Mouse (Mus musculus): ENCODE data around the gene Rangrf.
A peak's percentile ranks its signal among the peaks of the same experiment; 100 is the strongest.
"Not testable (repeated sequence)": the region's sequence is repeated elsewhere in the genome, so short reads cannot be mapped to it uniquely, and the experiment has no call there.

Gene Rangrf

DNA sequence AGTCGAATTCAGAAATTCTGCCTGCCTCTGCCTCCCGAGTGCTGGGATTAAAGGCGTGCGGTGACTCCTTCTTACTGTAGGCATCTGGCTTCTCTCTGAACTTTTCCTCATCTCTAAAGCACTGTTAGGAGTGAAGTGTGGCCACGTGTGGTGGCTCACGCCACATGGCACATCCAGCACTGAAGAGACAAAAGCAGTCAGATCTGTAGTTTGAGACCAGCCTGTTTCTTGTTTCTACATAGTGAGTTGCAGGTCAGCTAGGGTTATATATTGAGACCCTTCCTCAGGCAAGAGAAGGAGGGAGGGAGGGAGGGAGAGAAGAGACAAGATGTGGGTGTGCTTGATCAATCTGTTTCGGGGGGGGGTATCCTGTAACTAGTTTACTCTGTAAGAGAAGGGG is at the start of gene Rangrf:
TSS of gene Rangrf (minus strand) at position 101 of the 400 bp plus-strand sequence.
- DNase-seq (ENCODE audit: low read depth, low spot score), result no peak

DNA sequence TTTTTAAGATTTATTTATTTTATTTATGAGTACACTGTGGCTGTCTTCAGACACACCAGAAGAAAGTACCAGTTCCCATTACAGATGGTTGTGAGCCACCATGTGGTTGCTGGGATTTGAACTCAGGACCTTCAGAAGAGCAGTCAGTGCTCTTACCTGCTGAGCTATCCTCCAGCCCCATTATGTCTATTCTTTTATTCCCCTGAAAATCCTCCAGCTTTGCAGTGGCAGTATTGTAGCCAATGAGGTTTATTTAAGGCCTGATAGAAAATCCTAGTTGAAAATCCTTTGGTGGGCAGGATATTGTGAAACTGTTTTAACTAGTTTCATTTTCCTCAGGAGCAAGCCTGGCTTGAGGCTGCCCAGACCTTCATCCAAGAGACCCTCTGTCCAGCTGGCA is 45.7 kb upstream of the Rangrf start:
- DNase-seq (ENCODE audit: low read depth, low spot score), result no peak

DNA sequence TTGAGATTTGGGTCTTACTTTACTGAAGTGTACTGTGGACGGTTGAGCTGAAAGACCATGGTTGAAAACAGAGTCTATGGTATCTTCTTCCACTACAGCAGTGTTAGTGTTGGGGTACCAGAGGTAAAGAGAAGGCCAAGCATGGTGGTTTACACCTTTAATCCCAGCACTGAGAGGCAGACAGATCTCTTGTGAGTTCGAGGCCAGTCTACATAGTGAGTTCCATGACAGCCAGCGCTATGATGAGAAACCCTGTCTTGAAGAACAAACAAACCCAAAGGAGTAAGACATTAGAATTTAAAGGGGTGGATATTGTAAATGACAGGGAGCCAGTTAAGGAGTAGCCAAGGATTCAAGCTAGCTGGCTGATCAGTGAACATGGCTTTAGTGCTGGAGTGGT is 41.8 kb upstream of the Rangrf start:
- DNase-seq (ENCODE audit: low read depth, low spot score), result no peak

DNA sequence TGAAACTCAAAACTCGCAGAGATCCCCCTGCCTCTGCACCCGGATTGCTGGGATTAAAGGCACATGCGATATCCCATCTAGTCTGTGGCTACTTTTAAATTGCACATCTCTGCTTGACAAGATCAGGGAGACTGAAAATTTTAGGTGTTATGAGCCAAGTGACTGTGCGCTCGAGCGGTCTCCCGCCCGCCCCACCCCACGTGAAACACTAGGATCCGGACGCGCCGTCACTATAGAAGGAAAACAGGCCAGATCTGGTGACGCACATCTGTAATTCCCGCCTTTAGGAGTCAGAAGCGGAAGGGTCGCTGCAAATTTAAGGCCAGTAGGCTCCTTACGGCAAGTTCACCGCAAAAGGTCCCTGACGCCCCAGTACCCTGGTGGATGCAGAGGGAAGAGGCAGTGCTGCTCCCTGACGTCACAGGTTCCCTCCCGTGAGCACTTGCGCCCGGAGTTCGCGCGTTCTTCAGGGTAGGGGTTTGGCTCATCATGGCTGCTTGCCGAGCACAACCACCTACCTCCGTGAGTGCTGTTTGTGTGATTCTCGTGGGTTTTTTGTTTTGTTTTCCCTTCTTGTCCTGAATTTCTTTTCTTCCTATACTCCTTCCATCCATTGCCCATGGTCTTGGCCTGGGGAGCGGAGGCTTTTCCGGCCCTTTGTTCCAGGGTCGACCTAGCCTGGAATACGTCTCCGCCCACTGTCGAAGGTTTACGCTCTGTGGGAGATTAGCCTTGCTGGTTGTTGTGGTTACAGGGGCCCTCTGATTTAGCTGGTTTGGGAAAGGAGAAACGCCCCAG is 40.9 kb upstream of the Rangrf start, which contains the start of gene Ctc1:
TSS of gene Ctc1 (plus strand) at position 268 of the 798 bp plus-strand sequence.
- peak; percentile 98 for DNase-seq (ENCODE audit: low read depth, low spot score)

DNA sequence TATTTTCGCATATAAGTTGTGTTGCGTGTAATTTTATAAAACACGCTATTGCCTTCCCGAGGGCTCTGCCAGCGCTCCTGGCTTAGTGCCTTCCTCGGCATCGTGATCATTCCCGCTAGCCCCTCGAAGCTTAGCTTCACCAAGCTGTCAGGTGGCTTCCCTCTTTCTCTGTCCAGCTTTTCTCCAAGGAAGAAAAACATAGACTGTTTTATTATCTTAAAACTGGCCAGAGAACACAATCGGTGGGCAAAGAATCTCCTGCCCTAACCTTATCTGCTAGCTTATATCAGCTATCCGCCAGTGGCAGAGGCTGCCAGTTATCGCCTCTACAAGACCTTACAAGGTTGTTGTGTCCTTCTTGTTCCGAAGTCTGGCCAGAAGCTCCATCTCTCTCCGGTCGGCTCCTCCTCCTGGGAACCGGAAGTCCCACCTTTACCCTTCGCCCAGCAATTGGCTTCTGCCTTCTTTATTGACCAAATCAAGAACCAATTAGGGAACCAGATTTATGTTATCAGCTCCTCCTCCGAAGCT is 37.2 kb upstream of the Rangrf start:
- peak; percentile 83 for DNase-seq (ENCODE audit: low read depth, low spot score)

DNA sequence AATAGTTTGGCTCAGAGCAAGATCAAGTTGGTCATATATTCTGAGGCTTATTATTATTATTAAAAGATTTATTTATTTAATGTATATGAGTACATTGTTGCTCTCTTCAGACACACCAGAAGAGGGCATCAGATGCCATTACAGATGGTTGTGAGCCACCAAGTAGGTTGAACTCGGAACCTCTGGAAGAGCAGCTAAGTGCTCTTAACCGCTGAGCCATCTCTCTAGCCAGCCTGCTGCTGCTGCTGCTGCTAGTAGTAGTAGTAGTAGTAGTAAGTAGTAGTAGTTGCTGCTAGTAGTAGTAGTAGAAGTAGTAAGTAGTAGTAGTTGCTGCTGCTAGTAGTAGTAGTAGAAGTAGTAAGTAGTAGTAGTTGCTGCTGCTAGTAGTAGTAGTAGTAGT is 36.5 kb upstream of the Rangrf start:
- DNase-seq (ENCODE audit: low read depth, low spot score), result not testable (repeated sequence)

DNA sequence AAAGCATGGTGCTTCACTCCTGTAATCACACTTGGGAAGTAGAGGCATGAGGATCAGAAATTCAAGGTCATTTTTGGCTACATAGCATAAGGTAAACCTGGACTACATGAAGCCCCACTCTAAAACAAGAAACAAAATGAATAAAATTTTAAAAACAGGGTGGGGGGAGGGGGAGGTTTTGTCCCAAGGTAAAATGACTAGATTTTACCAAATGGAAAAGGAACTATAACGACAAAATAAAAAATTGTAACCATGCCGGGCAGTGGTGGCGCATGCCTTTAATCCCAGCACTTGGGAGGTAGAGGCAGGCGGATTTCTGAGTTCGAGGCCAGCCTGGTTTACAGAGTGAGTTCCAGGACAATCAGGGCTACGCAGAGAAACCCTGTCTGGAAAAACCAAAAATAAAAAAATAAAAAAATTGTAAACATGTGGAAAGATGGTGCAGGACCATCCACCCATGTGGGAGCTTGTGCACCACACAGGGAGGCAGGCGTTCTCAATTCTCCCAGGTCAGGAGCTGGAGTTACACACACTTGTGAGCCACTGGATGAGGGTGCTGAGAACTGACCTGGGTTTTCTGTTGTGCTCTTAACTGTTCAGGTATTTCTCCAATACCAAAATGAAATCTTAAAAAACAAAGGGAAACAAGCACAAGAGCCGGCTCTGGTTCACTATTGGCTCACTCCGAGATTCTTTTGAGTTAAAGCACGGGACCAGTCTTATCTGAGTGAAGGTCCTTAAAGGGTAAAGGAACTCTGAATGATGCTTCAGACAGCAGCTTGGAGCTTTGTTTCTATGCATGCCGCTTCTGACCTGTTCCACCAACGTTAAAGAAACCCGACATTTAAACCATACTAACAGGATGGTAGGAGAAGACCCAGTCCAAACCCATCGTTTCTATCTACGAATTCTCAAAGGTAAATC is 35.7 kb upstream of the Rangrf start:
- no peak for DNase-seq (ENCODE audit: low read depth, low spot score)

DNA sequence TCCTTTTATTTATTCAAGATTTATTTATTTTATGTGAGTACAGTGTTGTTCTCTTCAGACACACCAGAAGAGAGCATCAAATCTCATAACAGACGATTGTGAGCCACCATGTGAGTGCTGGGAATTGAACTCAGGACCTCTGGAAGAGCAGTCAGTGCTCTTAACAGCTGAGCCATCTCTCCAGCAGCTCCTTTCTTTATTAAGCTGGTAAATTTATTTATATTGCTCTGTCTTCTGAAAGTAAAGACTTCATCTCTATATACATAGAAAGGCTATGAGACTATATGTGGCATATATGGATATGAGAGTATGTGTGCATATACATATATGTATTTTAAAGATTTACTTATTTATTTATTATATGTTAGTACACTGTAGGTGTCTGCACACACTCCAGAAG is 34.5 kb upstream of the Rangrf start:
- DNase-seq (ENCODE audit: low read depth, low spot score), result no peak

DNA sequence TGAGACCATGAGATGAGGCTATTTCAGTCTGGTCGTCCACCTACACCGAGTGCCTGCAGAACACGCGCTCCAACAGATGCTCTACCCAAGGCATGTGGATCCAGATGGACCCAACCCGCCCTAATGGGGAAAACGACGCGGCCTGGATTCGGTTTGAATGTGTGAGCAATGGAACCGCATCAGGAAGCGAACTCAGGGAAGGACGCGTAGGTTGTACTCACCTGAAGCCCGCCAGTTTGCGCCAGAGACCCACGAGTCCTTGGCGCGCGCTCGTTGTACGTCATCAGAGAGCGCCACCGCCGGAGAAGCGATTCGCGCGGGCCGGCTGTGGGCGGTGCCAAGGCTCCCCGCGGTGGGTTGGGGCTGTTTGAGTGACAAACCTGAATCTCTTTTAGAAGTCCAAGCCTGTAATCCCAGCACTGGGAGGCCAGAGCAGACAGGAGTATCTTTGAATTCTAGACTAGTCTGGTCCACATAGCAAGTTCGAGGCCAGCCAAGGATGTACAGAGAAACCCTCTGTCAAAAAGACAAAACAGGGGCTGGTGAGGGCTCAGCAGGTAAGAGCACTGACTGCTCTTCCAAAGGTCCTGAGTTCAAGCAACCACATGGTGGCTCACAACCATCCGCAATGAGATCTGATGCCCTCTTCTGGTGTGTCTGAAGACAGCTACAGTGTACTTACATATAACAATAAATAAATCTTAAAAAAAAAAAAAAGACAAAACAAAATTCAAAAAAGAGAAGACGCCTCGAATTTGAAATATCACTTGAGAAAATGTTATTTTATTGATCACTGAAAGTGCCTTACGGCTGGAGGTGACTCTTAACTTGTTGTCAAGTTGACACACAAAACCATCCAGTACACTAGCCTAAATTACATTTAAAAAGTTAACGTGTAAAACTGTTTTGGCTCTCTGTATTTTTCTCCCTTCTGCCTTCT is 33.5 kb upstream of the Rangrf start, which contains the start of gene Pfas:
TSS of gene Pfas (minus strand) at position 279 of the 940 bp plus-strand sequence.
- peak; percentile 99 for DNase-seq (ENCODE audit: low read depth, low spot score)

DNA sequence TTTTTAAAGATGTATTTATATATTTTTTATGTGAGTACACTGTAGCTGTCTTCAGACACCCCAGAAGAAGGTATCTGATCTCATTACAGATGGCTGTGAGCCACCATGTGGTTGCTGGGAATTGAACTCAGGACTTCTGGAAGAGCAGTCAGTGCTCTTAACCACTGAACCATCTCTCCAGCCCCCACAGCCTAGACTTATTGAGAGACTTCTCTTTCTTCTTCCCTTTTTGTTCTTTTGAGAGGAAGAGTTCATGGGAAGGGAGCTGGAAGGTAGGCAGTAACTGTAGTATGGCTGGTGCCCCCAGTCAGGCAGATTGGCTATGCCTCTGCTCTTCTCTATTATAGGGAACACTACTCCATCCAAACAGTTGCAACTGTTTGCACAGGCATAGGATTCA is 31.6 kb upstream of the Rangrf start:
- DNase-seq (ENCODE audit: low read depth, low spot score), result not testable (repeated sequence)

DNA sequence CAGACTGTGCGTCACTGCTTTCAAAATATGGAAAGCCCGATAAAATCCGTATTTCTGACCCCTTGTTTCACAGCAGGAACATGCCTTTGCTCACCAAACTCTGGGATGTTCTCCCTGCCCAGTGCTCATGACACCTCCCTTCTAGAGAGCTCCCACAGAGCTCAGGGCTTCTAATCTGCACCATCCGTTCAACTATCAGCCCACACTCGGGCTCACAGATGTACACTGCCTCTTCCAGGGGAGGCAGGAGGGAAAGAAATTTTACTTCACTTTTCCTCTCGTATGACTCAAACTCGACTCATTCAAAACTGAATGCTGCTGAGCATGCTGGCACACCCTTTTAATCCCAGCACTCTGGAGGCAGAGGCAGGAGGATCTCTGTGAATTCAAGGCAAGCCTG is 30.2 kb upstream of the Rangrf start:
- DNase-seq (ENCODE audit: low read depth, low spot score), result no peak

DNA sequence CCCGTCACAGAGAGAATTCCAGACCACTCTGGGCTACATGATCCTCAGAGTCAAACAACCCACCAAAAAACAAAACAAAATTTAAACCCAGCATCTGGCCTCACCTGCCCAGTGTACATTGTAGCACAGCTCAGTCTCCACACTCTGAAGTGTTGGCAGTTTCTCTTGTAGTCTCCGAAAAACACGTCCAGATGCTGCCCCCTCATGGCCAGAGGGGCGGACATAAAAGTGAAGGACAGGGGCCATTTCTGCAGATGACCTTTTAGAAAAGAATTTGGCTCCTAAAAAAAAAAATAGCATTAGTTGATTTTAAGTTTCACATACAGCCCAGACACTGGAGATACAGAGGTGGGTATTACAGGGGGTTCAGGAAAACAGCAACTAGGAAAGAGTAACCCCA is 28.6 kb upstream of the Rangrf start:
- no peak for DNase-seq (ENCODE audit: low read depth, low spot score)

DNA sequence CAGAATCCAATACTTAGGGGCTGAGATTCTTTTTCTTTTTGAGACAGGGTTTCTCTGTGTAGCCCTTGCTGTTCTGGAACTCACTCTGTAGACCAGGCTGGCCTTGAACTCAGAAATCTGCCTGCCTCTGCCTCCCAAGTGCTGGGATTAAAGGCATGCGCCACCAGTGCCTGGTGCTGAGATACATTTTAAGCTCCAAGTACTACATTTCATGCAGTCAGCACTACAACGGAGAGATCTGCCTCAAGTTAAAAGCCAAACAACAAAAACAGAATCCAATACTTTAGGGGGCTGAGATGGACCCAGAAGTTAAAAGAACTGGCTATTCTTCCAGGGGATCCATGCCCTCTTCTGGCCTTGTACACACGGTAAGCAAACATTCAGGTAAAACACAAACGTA is 27.8 kb upstream of the Rangrf start:
- not testable (repeated sequence) for DNase-seq (ENCODE audit: low read depth, low spot score)

DNA sequence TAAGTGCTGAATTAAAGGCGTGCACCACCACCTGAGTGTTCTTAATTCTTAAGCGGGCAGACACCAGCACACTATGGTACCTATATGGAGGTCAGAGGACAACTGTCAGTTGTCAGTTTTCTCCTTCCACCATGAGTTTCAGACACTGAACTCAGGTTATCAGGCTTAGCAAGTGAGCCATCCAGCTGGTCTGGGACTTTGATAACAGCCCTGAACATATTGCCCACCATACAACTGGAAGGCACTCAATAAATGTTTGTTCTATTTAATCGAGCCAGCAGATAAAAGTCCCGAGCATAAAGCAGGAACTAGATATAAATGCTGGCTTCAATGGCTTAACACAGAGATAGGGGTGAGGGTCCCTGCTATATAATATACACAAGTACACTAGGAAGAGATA is 22.1 kb upstream of the Rangrf start:
- DNase-seq (ENCODE audit: low read depth, low spot score), result no peak

DNA sequence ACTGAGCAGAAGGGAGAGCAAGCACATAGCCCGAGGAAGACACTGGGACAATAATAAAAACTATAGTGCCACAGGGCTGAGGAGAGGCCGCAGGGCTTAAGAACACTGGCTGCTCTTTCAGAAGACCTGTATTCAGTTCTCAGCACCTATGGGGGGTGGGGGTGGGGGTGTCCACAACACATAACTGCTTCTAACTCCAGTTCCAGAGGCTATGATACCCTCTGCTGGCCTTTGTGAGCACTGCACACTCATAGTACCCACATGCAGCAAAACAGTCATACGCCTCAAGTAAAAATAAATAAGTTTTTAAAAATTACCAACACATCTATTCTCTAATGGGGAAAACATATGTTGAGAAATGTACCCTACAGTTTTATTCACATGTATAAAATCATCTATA is 19.4 kb upstream of the Rangrf start:
- no peak for DNase-seq (ENCODE audit: low read depth, low spot score)

DNA sequence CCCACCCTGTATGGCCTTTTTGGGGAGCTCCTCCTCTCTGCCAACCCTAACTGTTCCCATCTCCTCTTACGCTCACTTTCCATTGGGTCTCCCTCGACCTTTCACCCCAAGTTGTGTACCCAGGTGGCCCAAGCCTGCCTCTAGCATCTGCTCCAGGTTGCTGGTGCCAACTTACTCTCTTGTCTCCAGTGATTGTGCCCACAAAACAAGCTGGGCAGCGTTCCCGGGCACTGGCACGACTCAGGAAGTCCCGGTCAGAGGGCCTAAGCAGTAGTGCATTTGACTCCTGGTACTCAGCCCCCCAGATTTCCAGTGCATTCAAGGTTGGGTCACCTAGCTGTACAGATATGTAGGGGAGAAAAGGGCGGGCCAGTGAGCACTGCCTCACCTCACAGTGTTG is 18.1 kb upstream of the Rangrf start:
- no peak for DNase-seq (ENCODE audit: low read depth, low spot score)

DNA sequence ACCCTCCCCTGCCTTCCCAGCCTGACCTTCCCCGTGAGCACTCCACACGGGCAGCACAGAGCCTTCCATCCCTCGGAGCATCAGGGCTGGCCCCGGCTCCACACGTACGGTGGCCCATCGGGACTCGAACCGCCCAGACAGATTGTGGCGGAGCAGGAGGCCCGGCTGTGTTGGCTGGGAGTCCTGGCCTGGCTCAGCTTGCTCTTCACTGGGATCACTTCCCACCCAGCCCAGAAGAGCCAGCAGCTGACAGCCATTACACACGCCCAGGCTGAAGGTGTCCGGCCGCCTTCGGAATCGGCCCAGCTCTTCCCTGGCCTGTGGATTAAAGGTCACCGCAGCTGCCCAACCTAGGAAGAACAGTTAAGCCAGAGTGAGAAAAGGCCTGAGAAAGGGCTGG is 13.4 kb upstream of the Rangrf start:
- DNase-seq (ENCODE audit: low read depth, low spot score), result no peak

DNA sequence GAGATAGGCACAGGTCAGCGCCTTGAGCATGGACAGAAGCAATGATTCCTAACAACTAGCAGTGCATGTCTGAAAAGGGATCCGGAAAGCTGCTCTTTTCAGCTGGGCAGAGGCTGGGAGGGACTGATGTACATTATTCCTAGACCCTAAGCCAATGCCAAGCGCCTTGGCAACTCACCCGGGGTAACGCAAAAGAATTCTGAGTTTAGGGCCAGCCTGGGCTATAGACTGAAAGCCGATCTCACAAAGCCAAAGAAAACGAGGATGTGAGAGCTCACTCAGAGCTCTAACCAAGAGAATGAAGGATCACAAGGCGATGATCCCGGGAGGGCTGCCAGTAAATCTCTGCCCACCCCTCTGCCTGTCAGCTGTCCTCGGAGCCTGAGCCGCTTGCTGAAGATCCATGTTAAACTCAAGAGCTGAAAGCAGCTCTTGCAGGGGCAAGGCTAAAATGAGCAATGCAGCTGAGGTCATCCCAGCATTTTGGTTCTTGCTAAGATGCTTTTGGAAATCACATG is 12.4 kb upstream of the Rangrf start:
- DNase-seq (ENCODE audit: low read depth, low spot score), result no peak

DNA sequence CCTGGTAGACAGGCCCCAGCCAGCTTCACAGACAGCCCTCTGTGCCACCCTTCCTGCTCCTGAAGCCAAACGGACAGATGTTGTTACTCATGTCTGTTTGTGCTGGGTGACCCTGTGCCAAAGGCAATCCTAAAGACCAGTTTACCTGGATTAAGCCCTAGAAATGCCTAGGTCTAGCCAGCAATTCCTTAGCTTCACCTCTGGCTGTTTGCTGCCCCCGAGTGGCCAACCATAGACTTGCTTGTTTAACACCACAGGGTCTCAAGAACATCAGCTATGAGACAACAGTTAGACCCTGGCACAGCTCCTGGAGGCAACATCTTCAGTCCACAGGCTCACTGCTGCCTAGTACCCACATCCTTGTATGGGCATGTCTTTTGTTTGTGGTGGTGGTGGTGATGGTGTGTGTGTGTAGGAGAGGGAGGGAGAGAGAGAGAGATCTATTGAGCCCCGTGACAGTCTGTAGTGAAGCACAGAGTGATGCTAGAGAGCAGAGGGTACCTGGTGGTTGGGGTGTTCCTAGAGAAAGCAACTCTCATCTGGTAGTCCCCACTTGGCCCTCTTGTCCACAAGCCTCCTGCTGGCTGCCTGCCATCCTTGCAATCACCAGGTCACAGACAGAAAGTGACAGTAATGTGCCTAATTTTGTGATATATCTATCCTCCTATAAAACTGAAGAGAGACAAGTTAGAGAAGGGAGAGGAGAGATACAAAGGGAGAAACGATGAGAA is 7.8 kb upstream of the Rangrf start:
- DNase-seq (ENCODE audit: low read depth, low spot score), result peak; percentile 71

DNA sequence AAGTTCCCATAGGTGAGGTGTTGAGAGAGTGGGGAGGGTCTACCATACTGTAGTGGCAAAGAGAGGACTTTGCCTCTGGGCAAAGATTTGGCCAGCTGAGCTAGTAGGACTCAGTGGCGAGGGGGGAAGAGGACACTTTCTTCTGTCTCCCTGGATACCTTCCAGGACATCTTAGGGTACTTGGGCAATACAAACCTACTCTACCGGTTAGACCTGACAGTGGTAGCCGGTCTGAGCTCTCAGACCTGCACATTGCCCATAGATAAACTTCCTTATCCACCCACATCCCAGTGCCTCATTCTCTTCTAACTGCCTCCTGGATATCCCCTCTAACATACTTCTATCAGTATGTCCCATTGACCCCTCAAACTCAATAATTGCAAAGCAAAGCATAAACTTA is 5.9 kb upstream of the Rangrf start:
- no peak for DNase-seq (ENCODE audit: low read depth, low spot score)

Measured in WW6 (cell line).